Mouse (Mus musculus): Measurements from ENCODE around the gene Nudt9. TPM values are rescaled to one million over a fixed set of nuclear protein-coding genes. Genes with fewer than 3 reads are reported as not detected.

Nudt9 gene
- polyA plus RNA-seq (2015; fragmentation: Nextera tagmentation; extraction: Ambion mirVana) = 54.7 and 81.3 TPM in 2 replicates

DNA sequence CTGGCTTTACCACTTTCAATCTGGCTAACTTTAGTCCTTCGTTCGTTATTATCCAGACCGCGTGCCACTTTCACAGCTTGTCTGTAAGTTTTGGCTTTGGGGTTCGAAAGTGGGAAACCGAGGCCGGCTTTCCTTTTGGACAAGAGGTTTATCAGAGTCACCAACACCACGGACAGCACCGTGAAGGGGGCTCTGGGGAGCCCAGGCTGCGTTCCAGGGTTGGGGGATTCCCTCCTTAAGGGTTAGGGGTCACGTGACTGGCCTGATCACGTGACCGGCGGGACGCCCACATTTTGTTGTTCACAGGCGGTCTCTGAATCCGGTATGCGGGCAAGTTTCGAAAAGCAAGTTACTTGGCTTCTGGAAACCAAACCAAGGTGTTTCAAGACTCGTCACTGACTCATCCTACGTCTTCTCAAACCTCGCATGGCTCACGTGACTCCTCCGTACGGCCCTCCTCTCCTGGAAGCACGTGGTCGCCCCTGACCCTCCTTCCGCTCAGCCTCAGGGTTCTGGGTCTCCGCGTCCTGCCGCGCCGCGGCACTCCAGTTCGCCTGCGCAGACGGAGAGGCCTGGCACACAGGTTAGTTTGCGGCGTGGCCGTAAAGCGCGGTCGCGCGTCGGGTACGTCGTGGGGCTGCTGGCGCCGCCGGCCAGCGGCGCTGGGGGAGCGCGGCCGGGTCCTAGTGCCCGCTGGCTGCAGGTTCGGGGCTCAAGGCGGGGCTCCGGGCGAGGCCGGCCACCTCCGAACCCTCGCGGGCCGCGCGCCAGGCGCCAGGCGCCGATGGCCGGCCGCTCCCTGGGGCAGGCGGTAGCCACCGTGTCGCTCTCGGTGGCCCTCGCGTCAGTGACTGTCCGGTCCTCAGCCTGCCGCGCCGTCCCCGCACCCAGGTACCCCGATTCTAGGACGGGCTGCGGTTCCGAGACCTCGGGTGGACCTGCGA, at the start of gene Nudt9:
Gene Nudt9 (plus strand): TSS at position 51 of the 944 bp plus-strand sequence.

DNA sequence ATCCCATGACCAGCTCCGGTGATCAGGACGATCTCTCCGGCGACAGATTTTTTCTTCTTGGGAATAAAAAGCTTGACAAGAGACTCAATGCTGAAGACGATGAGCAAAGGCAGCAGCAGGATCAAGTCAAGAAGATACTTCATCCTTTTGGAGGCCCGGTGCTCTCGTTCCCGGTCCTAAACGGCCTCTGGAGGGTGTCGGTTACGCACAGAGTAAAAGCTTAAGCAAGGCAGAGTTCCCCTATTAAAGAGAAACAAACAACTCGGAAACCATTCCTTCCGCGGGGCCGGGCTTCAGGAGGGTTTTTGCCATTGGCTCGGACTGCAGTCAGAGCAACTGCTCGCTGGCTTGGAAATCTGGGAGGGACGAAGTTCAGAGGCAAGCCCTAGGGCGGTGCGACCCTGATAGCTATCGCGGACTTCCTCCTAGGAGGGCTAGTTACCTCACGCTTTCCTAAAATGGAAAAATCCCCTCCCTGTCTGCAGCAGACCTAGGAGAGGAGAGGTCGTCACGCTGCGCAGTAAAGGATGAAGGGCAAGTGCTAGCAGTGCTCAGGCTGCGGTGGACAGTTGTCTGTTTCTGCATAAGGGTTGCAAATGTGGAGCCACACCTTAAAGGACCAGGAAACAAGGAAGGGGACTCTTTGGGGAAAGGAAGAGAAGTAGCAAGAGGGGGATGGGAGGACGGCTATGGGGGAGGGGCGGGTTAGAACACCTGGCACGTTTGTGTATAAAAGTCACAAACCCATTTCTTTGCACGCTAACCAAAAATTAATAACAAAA, 24.3 kb upstream of the Nudt9 start, which contains the start of gene Hsd17b11:
Gene Hsd17b11 (minus strand): TSS at position 323 of the 782 bp plus-strand sequence.

DNA sequence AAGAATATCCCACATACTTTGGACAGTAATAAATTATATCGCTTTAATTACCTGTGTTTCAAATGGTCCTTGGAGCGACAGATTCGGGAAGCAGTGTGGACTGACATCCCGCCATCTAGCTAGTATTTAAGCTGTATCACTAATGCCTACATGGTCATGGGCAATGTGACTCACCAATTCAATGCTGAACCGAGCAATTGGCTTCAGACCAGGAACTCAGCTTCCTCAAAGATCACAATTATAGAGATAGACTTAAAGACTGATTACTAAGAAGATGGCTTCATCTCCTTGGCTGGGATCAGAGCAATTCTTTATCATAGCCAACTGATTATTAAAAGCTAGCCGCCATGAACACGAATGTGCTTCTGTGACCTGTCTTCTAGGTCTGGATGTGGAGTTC, 31.4 kb downstream of the Nudt9 start, which contains the start of gene Gm17660:
Gene Gm17660 (minus strand): TSS at position 101 of the 400 bp plus-strand sequence.

DNA sequence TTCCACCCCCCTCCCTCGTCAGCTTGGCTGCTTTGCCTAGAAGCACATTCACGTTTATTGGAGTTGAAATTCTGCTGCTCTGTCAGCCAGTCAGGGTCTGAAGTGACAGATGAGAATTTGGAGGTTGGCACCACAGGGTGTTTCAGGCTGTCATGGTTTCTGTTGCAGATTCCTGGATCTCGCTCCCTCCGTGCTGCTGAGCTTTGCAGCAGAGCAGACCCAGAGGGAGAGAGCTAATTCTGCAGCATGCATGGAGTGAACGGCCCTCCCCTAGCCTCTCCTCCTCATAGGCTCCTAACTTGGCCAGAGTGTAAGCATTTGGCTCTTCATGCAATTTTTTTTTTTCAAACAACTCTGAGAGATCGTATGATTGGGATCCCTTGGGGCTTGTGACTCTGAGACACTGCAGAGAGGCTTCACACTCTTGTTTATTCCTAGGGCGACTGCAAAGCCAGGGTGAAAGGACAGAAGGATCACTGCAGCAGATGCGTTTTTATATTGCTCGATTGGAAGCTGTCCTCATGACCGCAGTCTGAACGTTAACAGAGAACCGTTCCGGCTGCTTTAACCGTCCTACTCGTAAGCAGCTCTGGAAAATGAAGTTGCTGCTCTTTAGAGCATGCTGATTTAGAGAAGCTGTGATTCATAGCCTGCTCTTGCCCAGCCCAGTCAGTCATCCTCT, 67.5 kb downstream of the Nudt9 start, which contains the start of gene Sparcl1:
Gene Sparcl1 (minus strand): TSS at position 243 of the 682 bp plus-strand sequence.

Small RNA genes within 50 kb of the gene (microRNA-seq; reads per million reads assigned to microRNA genes)
- 2.1 reads per million for gene Mir5619 (ENCODE audit: borderline replicate concordance, insufficient number of aligned reads)

Other genes with a start within 250 kb of the Nudt9 start
- gene Klhl8, start 135.0 kb upstream of the Nudt9 start, polyA plus RNA-seq (2015; fragmentation: Nextera tagmentation; extraction: Ambion mirVana) = 12.3 and 14.5 TPM in 2 replicates
- gene Hsd17b13, start 68.9 kb upstream of the Nudt9 start, polyA plus RNA-seq (2015; fragmentation: Nextera tagmentation; extraction: Ambion mirVana) = 10.0 and 12.4 TPM in 2 replicates
- 11.8 and 12.5 TPM in 2 replicates for gene Hsd17b11, start 24.4 kb upstream of the Nudt9 start, polyA plus RNA-seq (2015; fragmentation: Nextera tagmentation; extraction: Ambion mirVana)
- gene Gm17660, start 31.3 kb downstream of the Nudt9 start, polyA plus RNA-seq (2015; fragmentation: Nextera tagmentation; extraction: Ambion mirVana) = not detected in 2 replicates
- 69.5 and 70.5 TPM in 2 replicates for gene Sparcl1, start 67.4 kb downstream of the Nudt9 start, polyA plus RNA-seq (2015; fragmentation: Nextera tagmentation; extraction: Ambion mirVana)
- 0.07 TPM in 1 of 2 replicates, not detected in the other for gene Dspp, start 124.4 kb downstream of the Nudt9 start, polyA plus RNA-seq (2015; fragmentation: Nextera tagmentation; extraction: Ambion mirVana)
- 0.25 and 0.48 TPM in 2 replicates for gene Dmp1, start 156.3 kb downstream of the Nudt9 start, polyA plus RNA-seq (2015; fragmentation: Nextera tagmentation; extraction: Ambion mirVana)